23 mouse cellular contexts compared by ENCODE assay signal in the genomic region with DNA sequence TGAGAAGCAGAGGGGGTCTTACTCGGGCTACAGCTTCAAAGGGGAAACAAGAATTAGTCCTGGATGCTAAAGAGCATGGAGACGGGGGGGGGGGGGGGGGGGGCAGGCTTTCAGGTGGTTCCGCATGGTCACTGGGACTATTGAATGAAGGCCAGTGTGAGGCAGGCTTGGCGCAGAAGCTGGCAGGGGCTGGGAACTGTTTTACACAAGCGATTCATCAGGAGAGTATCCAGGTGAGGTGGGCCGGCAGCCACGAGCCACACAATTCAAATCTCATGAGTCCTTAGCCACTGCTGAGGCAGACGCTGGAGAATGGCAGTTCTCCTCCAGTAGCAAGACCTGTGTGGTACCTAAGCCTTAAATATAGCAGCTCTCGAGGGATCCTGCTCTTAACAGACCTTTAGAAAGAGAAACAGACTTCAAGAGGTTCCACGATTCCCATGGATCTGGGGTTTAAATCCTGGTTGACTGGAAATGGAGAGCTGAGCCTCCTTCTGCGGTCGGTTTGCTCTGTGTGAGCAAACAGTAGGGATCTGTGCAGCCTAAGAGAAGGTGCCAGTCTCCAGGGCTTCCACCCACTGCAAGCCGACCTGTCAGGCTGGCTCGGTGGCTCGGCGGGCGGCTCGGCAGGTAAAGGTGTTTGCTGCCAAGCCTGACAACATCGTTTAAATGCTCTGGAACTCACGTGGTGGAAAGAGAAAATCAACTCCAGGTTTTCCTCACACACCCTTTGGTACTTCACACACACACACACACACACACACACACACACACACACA. TPM values are rescaled to one million over a fixed set of nuclear protein-coding genes. Genes with fewer than 3 reads are reported as not detected.
A peak's percentile ranks its signal among the peaks of the same experiment; 100 is the strongest.
DNase-seq lines count a peak whose midpoint lies in the region; ATAC-seq and TF ChIP-seq lines count a peak whose summit lies in the region.
"Had no signal": no experiment of that assay in that cellular context is flagged by ENCODE, and none has a peak within 500 bp of the region (broad histone marks: within the 10 kb centered on the region; RNA-seq: fewer than 3 reads in every experiment).

No protein-coding gene starts in this region.

- no peak overlapping the region for H3K9ac ChIP-seq in ES-Bruce4 (ENCODE audit: low read depth, poor library complexity, severe bottlenecking)
- H3K9ac ChIP-seq in lung, postnatal 0 days (replicated peaks; ENCODE audit: low read depth), result no peak overlapping the region
- no peak overlapping the region for H3K9ac ChIP-seq in forebrain, embryonic 11.5 days (ENCODE audit: low read length)
- H3K9ac ChIP-seq: hindbrain, embryonic 13.5 days; liver, embryonic 12.5 days; midbrain, embryonic 12.5 days; neural tube, embryonic 15.5 days had no signal

- H3K4me1 ChIP-seq in ES-Bruce4 (ENCODE audit: control insufficient read depth, insufficient read depth, low read length), result peaks cover 2% of the 10 kb centered on the region
- H3K4me1 ChIP-seq in lung, postnatal 0 days (ENCODE audit: insufficient read depth, low read depth, low read length), result no peaks in the 10 kb centered on the region
- no peaks in the 10 kb centered on the region for H3K4me1 ChIP-seq in forebrain, embryonic 11.5 days (replicated peaks; ENCODE audit: control insufficient read depth, insufficient read depth, low read length)
- H3K4me1 ChIP-seq: heart, embryonic 10.5 days; hindbrain, embryonic 13.5 days; liver, embryonic 12.5 days; midbrain, embryonic 12.5 days; neural tube, embryonic 15.5 days had no signal

- H3K27me3 ChIP-seq in ES-Bruce4 (ENCODE audit: control insufficient read depth, insufficient read depth, low read length, poor library complexity, severe bottlenecking), result no peaks in the 10 kb centered on the region
- no peaks in the 10 kb centered on the region for H3K27me3 ChIP-seq in lung, postnatal 0 days (replicated peaks; ENCODE audit: insufficient read depth, low read length)
- H3K27me3 ChIP-seq in forebrain, embryonic 11.5 days (ENCODE audit: control insufficient read depth, insufficient read depth, low read length), result no peaks in the 10 kb centered on the region
- H3K27me3 ChIP-seq: hindbrain, embryonic 13.5 days; midbrain, embryonic 12.5 days had no signal

- peak overlapping the region; percentile 18; the same call in 1 of the 2 replicates for H3K4me3 ChIP-seq in ES-Bruce4 (ENCODE audit: low read depth, low read length)
- H3K4me3 ChIP-seq in lung, postnatal 0 days (ENCODE audit: low read depth, low read length), result no peak overlapping the region
- no peak overlapping the region for H3K4me3 ChIP-seq in forebrain, embryonic 11.5 days (ENCODE audit: low read depth, low read length)
- H3K4me3 ChIP-seq: heart, embryonic 10.5 days; hindbrain, embryonic 13.5 days; layer of hippocampus, adult 2 months; left cerebral cortex, adult 2 months; liver, embryonic 12.5 days; midbrain, embryonic 12.5 days; myocyte; neural tube, embryonic 15.5 days had no signal

- H3K27ac ChIP-seq in ES-Bruce4 (ENCODE audit: insufficient read depth, low read length), result no peak overlapping the region
- H3K27ac ChIP-seq in lung, postnatal 0 days (ENCODE audit: low read length), result no peak overlapping the region
- no peak overlapping the region for H3K27ac ChIP-seq in forebrain, embryonic 11.5 days (ENCODE audit: low read depth, low read length)
- H3K27ac ChIP-seq: heart, embryonic 10.5 days; hindbrain, embryonic 13.5 days; layer of hippocampus, adult 2 months; left cerebral cortex, adult 2 months; liver, embryonic 12.5 days; midbrain, embryonic 12.5 days; neural tube, embryonic 15.5 days had no signal

- H3K4me2 ChIP-seq in lung, postnatal 0 days (replicated peaks; ENCODE audit: low read depth, low read length), result peak overlapping the region; percentile 33
- no peak overlapping the region for H3K4me2 ChIP-seq in forebrain, embryonic 11.5 days (ENCODE audit: low read depth, low read length, severe bottlenecking)
- H3K4me2 ChIP-seq: hindbrain, embryonic 13.5 days; liver, embryonic 12.5 days; midbrain, embryonic 12.5 days; neural tube, embryonic 15.5 days had no signal

- ATAC-seq in lung, postnatal 0 days, result peak; percentile 43
- ATAC-seq in forebrain, embryonic 11.5 days (replicated peaks; ENCODE audit: low FRiP score), result no peak
- ATAC-seq: activated CD4-positive, CD25-positive, alpha-beta regulatory T cell, adult 4 months; forebrain, embryonic 14.5 days; intestine, embryonic 16.5 days; liver, embryonic 12.5 days; Patski had no signal

- H3K36me3 ChIP-seq in ES-Bruce4 (ENCODE audit: control insufficient read depth, insufficient read depth, low read length, poor library complexity, severe bottlenecking), result no peaks in the 10 kb centered on the region
- no peaks in the 10 kb centered on the region for H3K36me3 ChIP-seq in lung, postnatal 0 days (ENCODE audit: insufficient read depth, low read length)
- H3K36me3 ChIP-seq in forebrain, embryonic 11.5 days (ENCODE audit: control insufficient read depth, insufficient read depth, low read length), result no peaks in the 10 kb centered on the region
- H3K36me3 ChIP-seq: heart, embryonic 10.5 days; hindbrain, embryonic 13.5 days; liver, embryonic 12.5 days; midbrain, embryonic 12.5 days; neural tube, embryonic 15.5 days had no signal

- H3K9me3 ChIP-seq in ES-Bruce4 (replicated peaks; ENCODE audit: control insufficient read depth, insufficient read depth, low read length, poor library complexity, severe bottlenecking), result no peaks in the 10 kb centered on the region
- no peaks in the 10 kb centered on the region for H3K9me3 ChIP-seq in lung, postnatal 0 days (ENCODE audit: low read length)
- no peaks in the 10 kb centered on the region for H3K9me3 ChIP-seq in forebrain, embryonic 11.5 days (ENCODE audit: control insufficient read depth, low read length)
- H3K9me3 ChIP-seq: heart, embryonic 10.5 days; hindbrain, embryonic 13.5 days; liver, embryonic 12.5 days; midbrain, embryonic 12.5 days; neural tube, embryonic 15.5 days had no signal

- no peak for TF ChIP-seq CTCF in ES-Bruce4 (IDR thresholded peaks at IDR 0.05; ENCODE audit: low read depth, low read length)
- no peak for TF ChIP-seq CTCF in lung, postnatal 0 days (IDR thresholded peaks at IDR 0.05)

- TF ChIP-seq POLR2A in ES-Bruce4 (IDR thresholded peaks at IDR 0.05; ENCODE audit: insufficient read depth, low read length), result no peak

- TF ChIP-seq EP300 in ES-Bruce4 (IDR thresholded peaks at IDR 0.05; ENCODE audit: insufficient read depth, low read depth, low read length), result no peak
- no peak for TF ChIP-seq EP300 in lung, postnatal 0 days (IDR thresholded peaks at IDR 0.05)

- DNase-seq in cerebellum, adult 11 months, result peak; percentile 15
- no peak for DNase-seq in cerebellum, adult 8-10 months
- peak; percentile 22 for DNase-seq in kidney, postnatal 10 days
- DNase-seq in kidney, postnatal 14 days, result no peak
- peak; percentile 30 for DNase-seq in lung, postnatal 0 days (ENCODE audit: low spot score)
- no peak for DNase-seq in forebrain, embryonic 11.5 days (ENCODE audit: low spot score)
- DNase-seq: B cell, adult 2 months; gastrocnemius, postnatal 25 days; right cerebral cortex, postnatal 25 days; thymus, postnatal 4 days had no signal

- WGBS in lung, postnatal 0 days, result 49% methylated on average over 20 of the region's 20 CpGs
- WGBS in forebrain, embryonic 11.5 days, result 63% methylated on average over 20 of the region's 20 CpGs

RNA-seq across cellular contexts. Expression of gene Zfp710, which starts 19.6 kb away (rescaled TPM):
- polyA plus RNA-seq in ES-Bruce4 (2011; ENCODE audit: insufficient read depth, insufficient read length, low read depth, missing spikeins), result 80.1 and 86.7 TPM in 2 replicates
- polyA plus RNA-seq in lung, postnatal 0 days (2015; fragmentation: Nextera tagmentation; extraction: Ambion mirVana), result 11.1 and 12.9 TPM in 2 replicates
- 27.9 and 33.0 TPM in 2 replicates for polyA plus RNA-seq in forebrain, embryonic 11.5 days (2014; fragmentation: Nextera tagmentation; extraction: Ambion mirVana)

Comparison
In these comparisons a context has a peak if more than half of its experiments do, and no peak if none do; other contexts are left out.
1. DNase-seq: peak in cerebellum, adult 11 months (single experiment), kidney, postnatal 10 days (single experiment) and lung, postnatal 0 days (single experiment); none in cerebellum, adult 8-10 months (single experiment), kidney, postnatal 14 days (single experiment) and forebrain, embryonic 11.5 days (single experiment).